Mouse (Mus musculus) myocyte (in vitro differentiated cells): ENCODE measurements at regions not wholly inside any gene's neighbourhood (a gene's known extent, or its start where the extent isn't known, plus 50 kb on each side); places are given as distances from the start of the nearest gene placed in this dataset.

Experiments
- H3K27me3 ChIP-seq: one replicate; pipeline ENCODE4 v1.6.1; 2011; ENCODE audit not compliant: control insufficient read depth, insufficient read depth, insufficient read length
- H3K36me3 ChIP-seq: one replicate; pipeline ENCODE4 v1.6.1; 2011; ENCODE audit not compliant: control insufficient read depth, insufficient read depth
- H3K4me2 ChIP-seq: one replicate; pipeline ENCODE4 v1.6.1; 2011; ENCODE audit warnings: low read depth, control low read depth
- H3K4me3 ChIP-seq: one replicate; pipeline ENCODE4 v1.5.1; 2011; ENCODE audit warnings: mild to moderate bottlenecking, control low read depth, moderate library complexity
- H3K79me2 ChIP-seq: one replicate; pipeline ENCODE4 v1.6.1; 2011; ENCODE audit not compliant: control insufficient read depth, insufficient read depth
- H3ac ChIP-seq: one replicate; pipeline ENCODE4 v1.6.1; 2011; ENCODE audit not compliant: control insufficient read depth, insufficient read length
- CEBPB ChIP-seq: IDR thresholded peaks from 2 replicates; pipeline ENCODE4 v1.6.1; 2011; ENCODE audit warnings: mild to moderate bottlenecking, moderate library complexity; ENCODE audit not compliant: poor library complexity, insufficient read depth, severe bottlenecking
- E2F4 ChIP-seq: IDR thresholded peaks from one replicate; pipeline ENCODE4 v1.6.1; 2011; ENCODE audit warnings: mild to moderate bottlenecking, control low read depth, moderate library complexity; ENCODE audit not compliant: insufficient read depth
- MAX ChIP-seq: IDR thresholded peaks from one replicate; pipeline ENCODE4 v1.6.1; 2011; ENCODE audit warnings: low read depth, mild to moderate bottlenecking, control low read depth
- MYOD1 ChIP-seq, 3 experiments: IDR thresholded peaks; one replicate each; pipeline ENCODE4 v1.6.1; 2011; ENCODE audit warnings: control low read depth in 2 of 3, low read depth in 2 of 3, mild to moderate bottlenecking in 2 of 3, moderate library complexity in 1 of 3; ENCODE audit not compliant: insufficient read length in 2 of 3, control insufficient read depth in 1 of 3
- MYOG ChIP-seq, 3 experiments: IDR thresholded peaks; one replicate each; pipeline ENCODE4 v1.6.1; 2011; ENCODE audit warnings: control low read depth in 2 of 3, low read depth in 2 of 3, mild to moderate bottlenecking in 2 of 3; ENCODE audit not compliant: insufficient read length in 2 of 3, control insufficient read depth in 1 of 3, insufficient read depth in 1 of 3
- POLR2A ChIP-seq: IDR thresholded peaks from one replicate; pipeline ENCODE4 v1.6.1; 2011; ENCODE audit warnings: low read depth, mild to moderate bottlenecking, control low read depth, moderate library complexity; ENCODE audit not compliant: insufficient read length
- POLR2AphosphoS2 ChIP-seq: IDR thresholded peaks from one replicate; pipeline ENCODE4 v1.6.1; 2011; ENCODE audit warnings: low read depth, control low read depth; ENCODE audit not compliant: insufficient read length
- REST ChIP-seq: IDR thresholded peaks from one replicate; pipeline ENCODE4 v1.6.1; 2011; ENCODE audit warnings: mild to moderate bottlenecking, control low read depth, moderate library complexity; ENCODE audit not compliant: insufficient read depth, insufficient read length
- SRF ChIP-seq: IDR thresholded peaks from one replicate; pipeline ENCODE4 v1.6.1; 2011; ENCODE audit warnings: low read depth; ENCODE audit not compliant: control insufficient read depth, insufficient read length
- TCF12 ChIP-seq: IDR thresholded peaks from one replicate; pipeline ENCODE4 v1.6.1; 2011; ENCODE audit warnings: mild to moderate bottlenecking, control low read depth; ENCODE audit not compliant: poor library complexity, insufficient read depth, severe bottlenecking
- TCF3 ChIP-seq: IDR thresholded peaks from one replicate; pipeline ENCODE4 v1.6.1; 2011; ENCODE audit warnings: low read depth, control low read depth; ENCODE audit not compliant: insufficient read length
- USF1 ChIP-seq: IDR thresholded peaks from one replicate; pipeline ENCODE4 v1.6.1; 2011; ENCODE audit warnings: low read depth, mild to moderate bottlenecking, control low read depth, moderate library complexity

GRCm38 (mm10) chr8:35323180-35323975 is 442.2 kb upstream of the Gm19410 start:
- no peak overlapping the region for H3K4me3 ChIP-seq
- H3K36me3 ChIP-seq: no peaks in the 10 kb centered on the region
- no peak overlapping the region for H3K4me2 ChIP-seq
- no peak overlapping the region for H3ac ChIP-seq
- H3K79me2 ChIP-seq: no peaks in the 10 kb centered on the region
- TF ChIP-seq SRF: no peak
- no peak for TF ChIP-seq MYOG (IDR thresholded peaks at IDR 0.05; ENCODE audit: control insufficient read depth in 1 of 3, insufficient read depth in 1 of 3, insufficient read length in 2 of 3, low read depth in 2 of 3)
- no peak for TF ChIP-seq E2F4
- no peak for TF ChIP-seq REST
- no peak for TF ChIP-seq USF1
- TF ChIP-seq MAX: no peak
- no peak for TF ChIP-seq MYOD1 (IDR thresholded peaks at IDR 0.05; ENCODE audit: control insufficient read depth in 1 of 3, insufficient read length in 2 of 3, low read depth in 2 of 3)
- no peak for TF ChIP-seq TCF12
- no peak for TF ChIP-seq POLR2A
- TF ChIP-seq TCF3: no peak
- TF ChIP-seq POLR2AphosphoS2: no peak
- TF ChIP-seq CEBPB: no peak
- no peaks in the 10 kb centered on the region for H3K27me3 ChIP-seq
